Mouse (Mus musculus): ENCODE data around the gene Fstl5.

DNA sequence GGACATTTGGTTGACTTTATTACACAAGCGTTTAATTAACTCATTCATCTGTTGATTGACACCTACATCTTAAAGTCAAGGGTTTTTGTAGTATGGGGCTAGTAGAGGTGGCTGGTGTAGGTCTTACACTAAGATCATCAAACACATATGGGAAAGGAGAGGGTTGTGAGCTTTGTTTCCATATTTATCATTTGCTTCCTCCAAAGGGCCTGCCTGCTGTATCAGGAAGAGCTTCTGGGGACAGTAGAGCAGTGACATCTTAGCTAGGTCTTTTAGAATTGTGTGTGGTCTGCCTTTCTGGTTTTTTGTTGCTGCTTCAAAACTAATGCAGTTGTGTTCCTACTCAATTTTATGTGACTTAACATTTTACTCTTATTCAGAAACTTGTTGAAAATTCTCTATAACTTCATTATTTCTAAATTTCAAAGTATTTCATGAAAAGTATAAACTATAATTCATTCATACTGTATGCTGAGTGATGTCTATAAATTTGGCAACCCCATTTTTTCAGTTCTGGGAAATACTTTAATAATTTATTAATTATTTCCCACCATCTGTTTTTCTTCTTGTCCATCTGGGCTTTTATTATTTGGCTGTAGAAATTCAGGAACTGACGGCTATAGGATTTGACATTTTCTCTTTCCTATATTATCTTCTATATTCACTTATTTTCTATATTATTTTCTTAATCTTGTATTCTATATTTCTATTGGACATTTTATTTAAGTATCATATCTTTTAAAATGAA lies 227.1 kb downstream of the Fstl5 start:
- TF ChIP-seq GATA1 (IDR thresholded peaks at IDR 0.05; ENCODE audit: low read length) (no peak), TAL1 (IDR thresholded peaks at IDR 0.05; ENCODE audit: low read length) (no peak)
